Comparison of ENCODE assay signal across 20 mouse cellular contexts in the genomic region with DNA sequence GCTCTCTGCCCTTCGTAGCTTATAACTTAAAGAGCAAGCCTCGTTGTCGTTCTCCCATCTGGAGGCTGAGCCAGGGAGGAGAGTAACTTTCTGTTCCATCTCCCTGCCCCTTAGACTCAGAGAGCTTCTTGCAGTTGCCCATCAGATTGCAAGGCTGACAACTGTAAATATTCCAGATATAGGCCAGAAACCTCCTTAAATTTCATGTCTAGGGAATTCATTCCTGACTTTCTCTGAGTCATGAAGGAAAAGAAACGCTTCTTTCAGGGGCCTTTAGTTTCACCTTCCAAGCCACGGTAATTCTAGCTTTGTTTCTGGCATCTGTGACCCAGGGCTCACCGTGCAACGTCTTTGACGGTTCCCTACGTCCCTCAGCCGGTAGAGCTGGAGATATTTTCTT.
DNase-seq lines count a peak whose midpoint lies in the region; ATAC-seq lines count a peak whose summit lies in the region.
"Had no signal": no experiment of that assay in that cellular context is flagged by ENCODE, and none has a peak within 500 bp of the region (broad histone marks: within the 10 kb centered on the region; RNA-seq: fewer than 3 reads in every experiment).

No protein-coding gene starts in this region.

- H3K27me3 ChIP-seq in intestine, embryonic 14.5 days (replicated peaks; ENCODE audit: control insufficient read depth, insufficient read depth, low read length), result no peaks in the 10 kb centered on the region
- H3K27me3 ChIP-seq in intestine, embryonic 15.5 days (replicated peaks), result no peaks in the 10 kb centered on the region
- H3K27me3 ChIP-seq in embryonic facial prominence, embryonic 14.5 days (replicated peaks; ENCODE audit: control insufficient read depth, insufficient read depth, low read length), result no peaks in the 10 kb centered on the region
- H3K27me3 ChIP-seq: forebrain, embryonic 13.5 days; heart, embryonic 15.5 days had no signal

- no peak overlapping the region for H3K4me3 ChIP-seq in intestine, embryonic 14.5 days (ENCODE audit: low read depth, low read length)
- no peak overlapping the region for H3K4me3 ChIP-seq in intestine, embryonic 15.5 days (replicated peaks)
- H3K4me3 ChIP-seq in embryonic facial prominence, embryonic 14.5 days (ENCODE audit: low read depth, low read length), result no peak overlapping the region
- H3K4me3 ChIP-seq: forebrain, embryonic 13.5 days; heart, embryonic 15.5 days; hindbrain, embryonic 10.5 days had no signal

- no peak overlapping the region for H3K9ac ChIP-seq in intestine, embryonic 14.5 days (ENCODE audit: low read length)
- H3K9ac ChIP-seq in intestine, embryonic 15.5 days, result no peak overlapping the region
- no peak overlapping the region for H3K9ac ChIP-seq in embryonic facial prominence, embryonic 14.5 days (ENCODE audit: low read depth, low read length)
- H3K9ac ChIP-seq: forebrain, embryonic 13.5 days; forebrain, postnatal 0 days; heart, embryonic 15.5 days; hindbrain, embryonic 14.5 days had no signal

- no peaks in the 10 kb centered on the region for H3K36me3 ChIP-seq in intestine, embryonic 14.5 days (ENCODE audit: control insufficient read depth, insufficient read depth, low read length)
- no peaks in the 10 kb centered on the region for H3K36me3 ChIP-seq in intestine, embryonic 15.5 days
- H3K36me3 ChIP-seq in embryonic facial prominence, embryonic 14.5 days (ENCODE audit: control insufficient read depth, insufficient read depth, low read length), result no peaks in the 10 kb centered on the region
- H3K36me3 ChIP-seq: heart, embryonic 15.5 days; hindbrain, embryonic 10.5 days had no signal

- H3K4me2 ChIP-seq in intestine, embryonic 14.5 days (ENCODE audit: low read length), result no peak overlapping the region
- no peak overlapping the region for H3K4me2 ChIP-seq in intestine, embryonic 15.5 days (replicated peaks)
- H3K4me2 ChIP-seq in embryonic facial prominence, embryonic 14.5 days (ENCODE audit: low read depth, low read length), result no peak overlapping the region
- H3K4me2 ChIP-seq: forebrain, embryonic 13.5 days; heart, embryonic 15.5 days; hindbrain, embryonic 14.5 days had no signal

- H3K9me3 ChIP-seq in intestine, embryonic 14.5 days (ENCODE audit: control insufficient read depth, low read length), result no peaks in the 10 kb centered on the region
- no peaks in the 10 kb centered on the region for H3K9me3 ChIP-seq in intestine, embryonic 15.5 days
- no peaks in the 10 kb centered on the region for H3K9me3 ChIP-seq in embryonic facial prominence, embryonic 14.5 days (ENCODE audit: control insufficient read depth, low read length)
- H3K9me3 ChIP-seq: forebrain, embryonic 13.5 days; heart, embryonic 15.5 days; hindbrain, embryonic 10.5 days had no signal

- peak overlapping the region; percentile 27; the same call in 1 of the 2 replicates for H3K27ac ChIP-seq in intestine, embryonic 14.5 days (ENCODE audit: low read depth)
- no peak overlapping the region for H3K27ac ChIP-seq in intestine, embryonic 15.5 days
- H3K27ac ChIP-seq in embryonic facial prominence, embryonic 14.5 days (replicated peaks; ENCODE audit: low read depth, low read length), result peak overlapping the region; percentile 19; the same call in 1 of the 2 replicates
- H3K27ac ChIP-seq: forebrain, embryonic 13.5 days; heart, embryonic 15.5 days; hindbrain, embryonic 10.5 days; hindbrain, embryonic 14.5 days had no signal

- peaks cover 5% of the 10 kb centered on the region; the same call in 1 of the 2 replicates for H3K4me1 ChIP-seq in intestine, embryonic 14.5 days (replicated peaks; ENCODE audit: control insufficient read depth, insufficient read depth, low read length)
- H3K4me1 ChIP-seq in intestine, embryonic 15.5 days (replicated peaks), result 0 out of 2 replicates have a peak, but pooled peaks cover 2% of the 10 kb centered on the region
- peaks cover 15% of the 10 kb centered on the region for H3K4me1 ChIP-seq in embryonic facial prominence, embryonic 14.5 days (ENCODE audit: control insufficient read depth, insufficient read depth, low read length)

- ATAC-seq in intestine, embryonic 14.5 days (replicated peaks; ENCODE audit: low FRiP score, low TSS enrichment, low read depth), result no peak
- ATAC-seq in intestine, embryonic 15.5 days, result no peak
- no peak for ATAC-seq in embryonic facial prominence, embryonic 14.5 days (ENCODE audit: low read depth)
- 0 out of 2 replicates have a peak, but pooled peaks have one; percentile 17 for ATAC-seq in megakaryocyte-erythroid progenitor cell, adult 5-6 weeks (replicated peaks; ENCODE audit: low FRiP score, low TSS enrichment, poor library complexity, severe bottlenecking)
- ATAC-seq: forebrain, embryonic 13.5 days; forebrain, postnatal 0 days had no signal

- 58% methylated on average over 10 of the region's 10 CpGs for WGBS in intestine, embryonic 14.5 days
- WGBS in intestine, embryonic 15.5 days, result 62% methylated on average over 10 of the region's 10 CpGs
- WGBS in embryonic facial prominence, embryonic 14.5 days, result 35% methylated on average over 10 of the region's 10 CpGs

- no peak for DNase-seq in intestine, embryonic 14.5 days (ENCODE audit: low spot score)
- peak; percentile 67 for DNase-seq in NIH3T3 (ENCODE audit: low read depth)
- DNase-seq in embryonic facial prominence, embryonic 14.5 days (ENCODE audit: low spot score), result peak; percentile 43
- DNase-seq in kidney, adult 9 months, result no peak
- no peak for DNase-seq in layer of hippocampus, postnatal 10 days (ENCODE audit: low spot score in 2 of 2)
- DNase-seq in right cerebral cortex, adult 18-20 months, result no peak
- DNase-seq: adrenal gland, adult 8-10 months; adrenal gland, postnatal 36 days; cerebellum, adult 2 months; cerebellum, postnatal 25 days; forebrain, postnatal 0 days; gastrocnemius, postnatal 14 days; heart, postnatal 14 days; kidney, adult 11 months had no signal

Comparison
In these comparisons a context has a peak if more than half of its experiments do, and no peak if none do; other contexts are left out.
1. DNase-seq: peak in NIH3T3 (single experiment) and embryonic facial prominence, embryonic 14.5 days (single experiment); none in intestine, embryonic 14.5 days (single experiment), kidney, adult 9 months (single experiment), layer of hippocampus, postnatal 10 days (0 of 2) and right cerebral cortex, adult 18-20 months (single experiment).